Mouse (Mus musculus) megakaryocyte progenitor cell, adult 5-6 weeks (primary cell): Measurements from ENCODE around the gene Rora. TPM values are rescaled to one million over a fixed set of nuclear protein-coding genes. Genes with fewer than 3 reads are reported as not detected.

Source experiments
- ATAC-seq: replicated peaks from 2 replicates; pipeline ENCODE4 v1.8.0; 2016; ENCODE audit warnings: mild to moderate bottlenecking, moderate TSS enrichment, inconsistent platforms; ENCODE audit not compliant: poor library complexity
- total RNA-seq, 2 experiments: library from RNA; stranded (forward) in 1 of 2; stranded (reverse) in 1 of 2; fragments of 157-497, 149-512 nt in 1 of 2; fragments of 200-1000 nt in 1 of 2; gene quantifications; 2 replicates each; pipeline versions ENCODE4 v1.2.3 to v1.2.4; 2015 to 2017

Gene Rora
- total RNA-seq, 2 experiments from 2014 or later, result 0.42 to 1.2 TPM

- no peak for ATAC-seq
Observed at GRCm38 (mm10) chr9:68809536-68809935, 155.9 kb downstream of the Rora start.

GRCm38 (mm10) chr9:68814723-68815122, 161.1 kb downstream of the Rora start:
- ATAC-seq, result no peak

GRCm38 (mm10) chr9:68815877-68816276, 162.3 kb downstream of the Rora start:
- ATAC-seq, result no peak

- no peak for ATAC-seq
Observed at GRCm38 (mm10) chr9:68820036-68820435, 166.4 kb downstream of the Rora start.

GRCm38 (mm10) chr9:68820478-68820877, 166.9 kb downstream of the Rora start:
- ATAC-seq, result no peak

GRCm38 (mm10) chr9:68821388-68821787, 167.8 kb downstream of the Rora start:
- no peak for ATAC-seq

GRCm38 (mm10) chr9:68823292-68823691, 169.7 kb downstream of the Rora start:
- ATAC-seq, result no peak

GRCm38 (mm10) chr9:68825107-68825506, 171.5 kb downstream of the Rora start:
- ATAC-seq, result no peak

- ATAC-seq, result no peak
Observed at GRCm38 (mm10) chr9:68825841-68826240, 172.3 kb downstream of the Rora start.

- ATAC-seq, result no peak
Observed at GRCm38 (mm10) chr9:68827441-68827840, 173.9 kb downstream of the Rora start.

GRCm38 (mm10) chr9:68829903-68830302, 176.3 kb downstream of the Rora start:
- peak; percentile 44; the same call in 1 of the 2 replicates for ATAC-seq

GRCm38 (mm10) chr9:68833323-68833722, 179.7 kb downstream of the Rora start:
- no peak for ATAC-seq

- ATAC-seq, result no peak
Observed at GRCm38 (mm10) chr9:68835037-68835649, 181.6 kb downstream of the Rora start.

- ATAC-seq, result no peak
Observed at GRCm38 (mm10) chr9:68842134-68842892, 188.7 kb downstream of the Rora start.

GRCm38 (mm10) chr9:68845556-68845955, 192.0 kb downstream of the Rora start:
- no peak for ATAC-seq

GRCm38 (mm10) chr9:68850321-68850720, 196.7 kb downstream of the Rora start:
- ATAC-seq, result no peak

- ATAC-seq, result no peak
Observed at GRCm38 (mm10) chr9:68852201-68852600, 198.6 kb downstream of the Rora start.

GRCm38 (mm10) chr9:68852934-68853333, 199.3 kb downstream of the Rora start:
- ATAC-seq, result no peak

- ATAC-seq, result no peak
Observed at GRCm38 (mm10) chr9:68859500-68859899, 205.9 kb downstream of the Rora start.

GRCm38 (mm10) chr9:68866317-68866716, 212.7 kb downstream of the Rora start:
- ATAC-seq, result no peak

- no peak for ATAC-seq
Observed at GRCm38 (mm10) chr9:68873838-68874237, 220.3 kb downstream of the Rora start.

- ATAC-seq, result no peak
Observed at GRCm38 (mm10) chr9:68874544-68874943, 221.0 kb downstream of the Rora start.
